Mouse (Mus musculus): ENCODE measurements around the gene Actg1. TPM values are rescaled to one million over a fixed set of nuclear protein-coding genes. Genes with fewer than 3 reads are reported as not detected.

Gene Actg1
- total RNA-seq, 2 experiments from 2014 or later, result 1,285 to 1,295 TPM

DNA sequence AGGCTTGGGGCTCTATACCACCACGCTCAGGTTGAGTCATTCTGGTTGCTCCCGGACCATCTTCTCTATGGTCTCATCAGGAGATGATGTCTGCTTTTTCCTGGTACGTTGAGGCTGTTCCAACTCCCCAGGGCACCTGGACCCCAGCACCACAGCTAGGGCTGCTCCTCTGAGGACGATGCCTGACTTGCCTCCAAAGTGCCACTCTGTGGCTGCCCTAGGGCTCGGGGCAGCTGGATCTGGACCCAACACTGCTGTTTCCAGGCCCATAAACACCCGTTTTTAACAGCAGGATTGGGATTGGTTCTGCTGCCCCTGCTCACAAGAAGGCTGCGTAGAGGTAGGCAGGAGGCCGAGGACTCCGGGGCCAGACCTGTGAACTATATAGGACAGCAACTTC, 45.2 kb downstream of the Actg1 start:
- H3K27ac ChIP-seq, result no peak overlapping the region
- no peak for DNase-seq (ENCODE audit: low spot score in 2 of 2)
- H3K4me3 ChIP-seq, result no peak overlapping the region
- no peak for TF ChIP-seq CTCF (conservative IDR thresholded peaks at IDR 0.05)

DNA sequence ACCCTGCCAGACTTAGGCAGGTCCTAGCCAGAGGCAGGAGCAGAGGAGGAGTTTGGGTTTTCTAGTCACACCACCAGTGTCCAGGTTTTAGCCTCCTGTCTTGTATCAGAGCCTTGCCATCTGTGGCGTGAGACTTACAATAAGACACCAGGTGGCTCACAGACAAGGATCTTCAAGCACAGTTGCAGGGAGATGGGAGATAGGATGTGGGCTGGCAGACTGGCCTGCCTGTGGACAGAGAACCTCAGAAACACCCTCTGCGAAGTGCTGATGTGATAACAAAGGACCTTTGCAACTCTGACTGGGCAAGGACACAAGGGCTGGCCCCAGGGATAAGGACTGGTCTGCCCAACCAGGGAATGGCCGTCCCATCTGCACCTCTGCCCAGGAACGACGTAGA, 48.9 kb downstream of the Actg1 start:
- H3K27ac ChIP-seq, result no peak overlapping the region
- TF ChIP-seq CTCF (conservative IDR thresholded peaks at IDR 0.05), result no peak

DNA sequence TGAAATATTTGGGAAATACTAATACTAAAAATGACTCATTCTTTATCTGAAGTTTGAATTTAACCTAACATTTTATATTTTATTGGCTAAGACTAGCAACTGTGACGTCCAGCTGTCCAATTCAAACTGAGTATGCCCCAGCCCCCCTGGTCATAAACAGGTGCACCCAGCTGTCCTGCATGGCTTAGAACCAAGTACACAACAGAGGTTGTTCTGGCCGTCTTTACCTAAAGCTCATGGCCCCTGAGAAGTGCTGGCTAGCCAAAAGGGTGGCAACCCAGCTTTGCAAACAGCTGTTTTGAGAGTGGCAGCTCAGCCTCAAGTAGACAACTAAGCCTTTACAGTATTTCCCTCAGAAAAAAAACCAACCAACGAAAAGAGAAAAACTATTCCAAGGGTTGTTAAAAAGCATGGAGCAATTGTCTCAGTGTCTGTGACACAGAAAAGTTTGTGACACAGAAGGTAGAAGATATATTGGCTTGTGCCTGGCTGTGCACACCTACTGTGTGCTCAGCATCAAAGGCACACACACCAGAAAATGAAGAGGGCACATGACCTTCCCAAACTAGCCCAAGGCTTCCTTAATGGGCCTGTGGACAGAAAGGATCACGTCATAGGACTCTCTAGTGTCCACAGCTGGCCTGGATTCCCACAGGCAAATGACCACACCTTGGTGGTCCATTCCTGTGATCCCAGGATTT, 49.8 kb downstream of the Actg1 start:
- Histone ChIP-seq H3K27ac (no peak overlapping the region), H3K4me3 (no peak overlapping the region)
- no peak for DNase-seq (ENCODE audit: low spot score in 2 of 2)
- no peak for TF ChIP-seq CTCF (conservative IDR thresholded peaks at IDR 0.05)

More for the DNA sequence above, 48.9 kb downstream of the Actg1 start:
- H3K4me3 ChIP-seq, result no peak overlapping the region
- DNase-seq (ENCODE audit: low spot score in 2 of 2), result no peak

DNA sequence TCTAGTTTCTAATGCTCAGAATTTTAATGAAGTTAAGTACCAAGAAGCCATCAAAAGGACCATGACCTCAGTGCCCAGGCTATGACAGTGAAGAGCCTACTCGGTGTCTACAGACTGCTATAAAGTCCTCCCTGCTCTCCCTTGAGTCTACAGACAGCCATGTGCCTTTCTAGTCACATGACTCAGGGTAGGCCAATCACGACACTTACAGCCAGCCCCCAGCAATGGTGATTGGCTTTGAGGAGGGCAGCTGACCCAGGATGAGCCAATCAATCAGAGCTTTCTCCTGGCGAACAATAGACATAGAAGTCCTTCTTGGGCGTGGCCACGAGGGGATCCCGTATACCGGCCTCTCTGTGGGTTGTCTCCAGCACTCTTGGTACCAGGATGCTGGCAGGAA, 50.6 kb downstream of the Actg1 start:
- Histone ChIP-seq H3K4me3 (no peak overlapping the region), H3K27ac (no peak overlapping the region)
- no peak for DNase-seq (ENCODE audit: low spot score in 2 of 2)
- TF ChIP-seq CTCF (conservative IDR thresholded peaks at IDR 0.05), result no peak

DNA sequence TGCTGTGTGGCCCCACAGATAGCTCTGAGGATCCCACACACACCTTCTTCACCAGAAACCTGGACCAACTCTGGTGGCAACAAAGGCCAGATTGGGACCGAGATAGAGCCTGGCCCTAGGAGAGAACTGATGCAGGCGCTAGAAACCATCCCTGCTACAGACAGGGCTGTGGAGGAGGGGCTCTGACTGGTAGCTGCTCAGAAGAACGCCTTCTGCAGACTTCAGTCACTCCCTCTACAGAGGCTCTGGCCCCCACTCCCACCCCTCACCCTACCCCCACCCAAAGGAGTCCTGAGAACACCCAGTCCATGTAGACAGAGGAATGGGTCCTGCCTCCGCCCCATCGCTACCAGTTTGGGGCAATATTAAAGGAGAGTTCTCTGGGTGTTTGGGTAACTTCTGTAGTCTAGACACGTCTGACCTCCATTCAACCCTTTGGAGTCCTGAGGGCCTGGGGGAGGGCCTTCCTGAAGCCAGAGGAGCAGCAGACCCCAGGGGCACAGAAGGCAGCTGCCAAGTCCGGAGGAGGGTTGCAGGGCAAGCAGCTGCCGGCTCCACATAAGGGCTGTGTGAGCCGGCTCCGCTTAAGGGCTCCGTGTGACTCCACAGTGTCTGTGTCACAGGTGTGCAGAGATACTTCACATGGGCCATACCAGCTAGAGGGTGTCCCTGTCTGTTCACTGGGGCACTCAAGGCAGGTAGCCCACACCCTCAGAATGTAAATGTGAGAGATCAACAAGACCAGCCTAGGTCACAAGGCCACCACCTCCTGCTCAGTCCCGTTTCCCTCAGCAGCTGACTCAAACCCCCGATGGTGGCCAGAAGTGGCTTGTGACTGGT, 51.8 kb downstream of the Actg1 start:
- Histone ChIP-seq H3K27ac (peak overlapping the region; percentile 62), H3K4me3 (no peak overlapping the region)
- DNase-seq (ENCODE audit: low spot score in 2 of 2), result no peak
- no peak for TF ChIP-seq CTCF (conservative IDR thresholded peaks at IDR 0.05)

Small RNA genes lying within 50 kb of the gene (microRNA-seq; reads per million reads assigned to microRNA genes)
- gene Gm23419, result 0 reads per million in 2 experiments
- gene Mir6935, result 0.64 to 1.5 reads per million in 2 experiments

Other genes starting within 250 kb of the Actg1 start
- gene Tepsin, start 249.8 kb downstream of the Actg1 start, total RNA-seq (2021), result 10 to 100 TPM; 16.3 to 17.1 TPM
- gene Ndufaf8, start 249.6 kb downstream of the Actg1 start, total RNA-seq (2021), result 10 to 100 TPM; 35.2 to 46.9 TPM
- gene Slc38a10, start 197.2 kb downstream of the Actg1 start, total RNA-seq (2021), result 10 to 100 TPM; 86.1 to 86.5 TPM
- 10 to 100 TPM; 19.9 to 20.7 TPM for gene Bahcc1, start 115.6 kb downstream of the Actg1 start, total RNA-seq (2021)
- 1 to 10 TPM in 1 of 2 experiments, under 1 TPM in 1; 0.69 to 1.1 TPM for gene Fscn2, start 13.0 kb upstream of the Actg1 start, total RNA-seq (2021)
- 10 to 100 TPM; 17.7 to 19.5 TPM for gene Faap100, start 30.2 kb upstream of the Actg1 start, total RNA-seq (2021)
- 10 to 100 TPM; 64.1 to 70.1 TPM for gene Nploc4, start 89.2 kb upstream of the Actg1 start, total RNA-seq (2021)
- gene Tspan10, start 94.1 kb upstream of the Actg1 start, total RNA-seq (2021), result under 1 TPM in 1 of 2 experiments, not detected in 1; 0.20 TPM
- gene Pde6g, start 105.0 kb upstream of the Actg1 start, total RNA-seq (2021), result under 1 TPM in 1 of 2 experiments, not detected in 1; 0.44 TPM
- gene Oxld1, start 109.5 kb upstream of the Actg1 start, total RNA-seq (2021), result 10 to 100 TPM; 17.7 to 19.0 TPM
- 10 to 100 TPM; 20.0 to 32.3 TPM for gene Ccdc137, start 109.6 kb upstream of the Actg1 start, total RNA-seq (2021)
- gene Arl16, start 119.1 kb upstream of the Actg1 start, total RNA-seq (2021), result 10 to 100 TPM; 52.0 to 54.8 TPM
- 10 to 100 TPM; 63.2 to 68.1 TPM for gene Mrpl12, start 136.1 kb upstream of the Actg1 start, total RNA-seq (2021)
- 10 to 100 TPM; 19.8 to 22.3 TPM for gene Slc25a10, start 143.3 kb upstream of the Actg1 start, total RNA-seq (2021)
- gene Gcgr, start 182.2 kb upstream of the Actg1 start, total RNA-seq (2021), result not detected
- 10 to 100 TPM; 65.2 to 67.6 TPM for gene Mcrip1, start 201.2 kb upstream of the Actg1 start, total RNA-seq (2021)
- gene Ppp1r27, start 202.6 kb upstream of the Actg1 start, total RNA-seq (2021), result not detected
- gene P4hb, start 224.7 kb upstream of the Actg1 start, total RNA-seq (2021), result 100 to 1,000 TPM; 106 to 118 TPM
- 100 to 1,000 TPM; 270 to 277 TPM for gene Arhgdia, start 233.1 kb upstream of the Actg1 start, total RNA-seq (2021)
- 10 to 100 TPM; 58.0 to 66.8 TPM for gene Alyref, start 249.8 kb upstream of the Actg1 start, total RNA-seq (2021)
- 10 to 100 TPM; 87.1 to 89.6 TPM for gene Anapc11, start 249.9 kb upstream of the Actg1 start, total RNA-seq (2021)